Mouse (Mus musculus) embryo, embryonic 11.5 days (tissue): ENCODE measurements around the gene Pml.

Experiments
- DNase-seq: peaks from one replicate; pipeline ENCODE4 v3.0.0-alpha.2; 2012; ENCODE audit warnings: low read depth, low spot score

The Pml gene

DNA sequence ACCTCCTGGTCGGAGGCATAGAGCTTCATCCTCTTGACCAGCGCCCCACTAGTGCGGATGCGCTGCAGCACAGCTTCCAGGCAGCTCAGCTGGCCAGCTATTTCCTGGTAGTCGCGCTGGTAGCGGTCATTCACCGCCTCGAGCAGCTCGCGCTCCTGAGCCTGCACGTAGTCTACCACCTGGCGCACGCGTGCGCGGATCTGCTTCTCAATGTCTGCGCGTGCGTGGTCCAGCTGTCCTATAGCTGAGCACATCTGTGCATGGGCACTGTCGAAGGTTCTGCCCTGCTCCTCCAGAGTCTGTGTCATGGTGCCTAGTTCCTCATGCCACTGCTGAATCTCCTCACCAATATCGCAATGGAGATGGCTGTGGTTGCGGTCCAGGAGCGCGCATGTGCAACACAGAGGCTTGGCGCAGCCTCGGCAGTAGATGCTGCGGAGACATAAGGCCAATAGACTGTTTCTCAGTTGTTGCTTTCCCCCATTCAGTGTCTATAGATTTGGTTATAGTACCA, 15.0 kb downstream of the Pml start:
- DNase-seq, result no peak

- no peak for DNase-seq
Measured at GRCm38 (mm10) chr9:58232374-58232773, 17.2 kb downstream of the Pml start.

DNA sequence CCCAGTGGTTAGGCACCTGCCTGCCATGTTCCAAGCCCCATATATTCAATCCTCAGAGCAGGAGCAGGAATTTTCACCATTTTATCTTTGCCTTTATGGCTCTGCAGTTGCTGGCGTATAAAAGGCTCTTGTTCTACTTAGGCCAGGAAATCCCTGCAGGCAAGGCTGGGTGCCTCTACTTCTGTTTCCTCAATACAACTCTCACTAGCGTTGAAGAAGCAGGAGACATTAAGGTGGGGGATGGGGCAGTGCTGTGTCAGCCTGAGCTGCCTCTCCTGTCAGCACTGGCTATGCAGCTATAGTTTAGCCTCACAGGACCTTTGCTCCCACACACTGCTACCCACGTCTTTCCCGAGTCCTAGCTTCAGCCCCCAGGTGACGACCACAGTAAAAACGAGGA, 17.8 kb downstream of the Pml start:
- no peak for DNase-seq

DNA sequence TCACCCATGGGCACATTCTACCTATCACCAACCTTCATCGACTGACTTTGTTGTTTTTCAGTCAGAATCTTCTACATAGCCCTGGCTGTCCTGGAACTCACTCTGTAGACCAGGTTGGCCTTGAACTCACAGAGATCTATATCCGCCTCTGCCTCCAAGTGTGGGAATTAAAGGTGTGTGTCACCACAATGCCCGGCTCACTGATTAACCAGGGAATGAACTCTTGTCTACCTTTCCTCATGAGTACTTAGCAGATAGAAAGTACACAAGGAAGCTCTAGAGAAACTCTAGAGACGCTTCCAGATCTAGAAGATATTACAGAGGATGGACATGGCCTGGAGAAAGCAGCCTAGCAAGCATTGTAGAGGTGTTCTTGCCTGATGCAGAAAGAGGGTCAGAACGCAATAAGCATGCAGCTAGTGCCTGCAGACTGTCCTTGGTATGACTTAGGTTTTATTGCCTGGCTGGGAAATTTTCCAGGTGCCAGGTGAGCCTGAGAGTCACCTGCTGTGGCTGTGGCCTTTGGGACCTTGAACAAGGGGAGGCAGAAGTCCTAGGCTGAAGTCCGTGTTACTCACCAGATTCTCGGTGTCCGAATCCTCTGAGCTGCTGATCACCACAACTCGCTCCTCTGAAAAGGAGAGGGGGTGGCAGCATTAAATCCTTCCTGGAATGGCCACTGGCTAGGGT, 20.7 kb downstream of the Pml start:
- no peak for DNase-seq

GRCm38 (mm10) chr9:58225915-58226913, 23.4 kb downstream of the Pml start:
- DNase-seq, result no peak

DNA sequence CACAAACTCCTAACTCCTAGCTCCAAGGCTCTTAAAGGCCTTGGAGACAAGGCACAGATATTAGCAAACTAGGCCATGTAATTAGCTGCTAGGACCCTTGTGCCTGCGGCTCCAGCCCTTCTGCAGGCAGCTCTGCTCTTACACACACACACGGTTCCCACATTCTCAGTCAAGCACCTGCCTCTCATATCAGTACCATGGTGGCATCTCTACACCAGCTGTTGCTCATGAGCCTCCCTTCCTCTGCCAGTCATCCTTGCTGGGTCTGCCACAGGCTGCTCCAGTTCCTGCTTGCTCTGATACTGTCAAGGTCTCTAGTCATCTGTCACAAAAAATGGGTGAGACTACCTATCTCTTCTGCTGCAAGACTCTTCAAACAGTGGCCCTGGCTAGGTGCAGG, 25.2 kb downstream of the Pml start:
- DNase-seq, result no peak

DNA sequence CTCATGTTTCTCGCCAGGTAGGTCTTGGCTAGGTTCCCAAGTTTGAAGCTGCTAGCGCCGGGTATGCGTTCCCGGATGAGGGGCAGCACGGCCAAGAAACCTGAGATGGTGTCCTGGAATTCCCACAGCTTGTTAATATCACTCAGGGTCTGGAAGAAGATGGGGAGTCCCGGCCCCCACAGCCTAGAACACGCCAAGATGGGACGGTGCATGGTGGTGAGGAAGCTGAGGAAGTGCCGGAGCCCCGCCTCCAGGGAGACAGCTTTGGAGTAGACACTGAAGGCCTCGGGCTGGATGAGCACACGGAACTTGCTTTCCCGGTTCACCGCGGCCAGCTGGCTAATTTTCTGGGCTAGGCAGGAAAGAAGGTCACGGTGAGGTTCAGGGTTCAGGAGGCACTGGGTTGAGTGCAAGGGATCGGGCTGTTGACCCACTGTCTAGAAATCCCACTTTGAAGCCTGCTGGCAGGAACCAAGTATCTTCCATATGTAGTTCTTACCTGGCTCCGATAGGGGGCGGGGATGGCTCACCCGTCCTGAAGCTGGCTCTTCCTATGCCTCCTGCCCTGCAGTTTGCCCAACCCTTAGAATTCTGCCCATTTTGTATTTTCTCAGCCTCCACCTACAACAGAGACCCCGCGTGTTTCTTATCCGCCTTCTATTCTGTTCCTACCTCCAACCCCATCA, 29.2 kb downstream of the Pml start:
- no peak for DNase-seq

- no peak for DNase-seq
Measured at GRCm38 (mm10) chr9:58218539-58218938, 31.0 kb downstream of the Pml start.

DNA sequence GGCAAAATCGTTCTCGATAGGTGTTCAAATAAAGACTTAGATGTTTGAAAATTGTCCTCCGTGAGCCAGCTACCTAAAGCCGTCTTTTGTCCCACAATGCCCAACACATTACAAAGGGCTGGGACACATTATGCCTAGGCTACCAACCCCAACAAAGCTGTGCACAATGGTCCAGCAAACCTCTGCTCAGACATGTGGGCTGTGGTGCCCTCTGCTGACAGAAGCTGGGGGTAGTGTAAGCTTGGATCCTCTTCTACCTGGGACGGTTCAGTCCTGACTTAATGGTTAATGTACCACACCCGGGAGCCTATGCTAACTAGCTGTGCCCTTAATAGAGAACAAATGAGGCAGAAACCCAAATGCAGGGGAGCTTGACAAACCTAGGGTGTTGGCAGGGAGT, 33.2 kb downstream of the Pml start:
- DNase-seq, result no peak

DNA sequence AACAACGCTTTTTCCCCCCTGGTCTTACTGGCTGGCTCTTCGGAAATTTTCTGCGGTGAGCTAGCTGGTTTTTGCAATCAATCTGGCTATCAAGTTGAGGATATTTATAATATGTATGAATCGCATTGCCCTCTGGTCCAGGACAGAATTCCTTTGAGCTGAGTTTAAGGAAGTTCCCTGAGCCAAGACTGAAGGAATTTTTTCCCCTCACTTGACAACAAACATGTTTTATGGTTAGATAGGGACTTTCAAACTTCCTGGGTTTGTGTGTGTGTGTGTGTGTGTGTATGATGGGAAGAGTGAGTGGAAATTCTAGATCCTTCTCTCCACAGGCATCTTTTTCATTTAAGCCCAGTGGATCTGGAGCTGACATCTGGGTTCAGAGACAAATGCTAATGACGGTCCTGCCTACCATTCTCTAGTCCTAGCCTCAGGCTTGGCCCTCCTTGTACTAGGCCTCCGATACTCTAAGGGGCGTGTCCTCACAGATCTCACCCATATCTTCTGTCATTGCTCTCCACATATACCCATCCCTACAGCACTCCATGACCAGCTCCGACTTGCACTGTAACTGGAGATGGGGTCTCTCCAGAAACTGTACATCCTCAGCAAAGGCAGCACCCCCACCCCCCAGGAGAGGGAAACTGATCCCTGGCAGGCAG, 34.9 kb downstream of the Pml start:
- no peak for DNase-seq

- DNase-seq, result no peak
Measured at GRCm38 (mm10) chr9:58213865-58214264, 35.7 kb downstream of the Pml start.

GRCm38 (mm10) chr9:58213377-58213776, 36.2 kb downstream of the Pml start:
- DNase-seq, result no peak

GRCm38 (mm10) chr9:58210304-58210627, 39.3 kb downstream of the Pml start:
- no peak for DNase-seq

- no peak for DNase-seq
Measured at GRCm38 (mm10) chr9:58209462-58210303, 39.9 kb downstream of the Pml start.

DNA sequence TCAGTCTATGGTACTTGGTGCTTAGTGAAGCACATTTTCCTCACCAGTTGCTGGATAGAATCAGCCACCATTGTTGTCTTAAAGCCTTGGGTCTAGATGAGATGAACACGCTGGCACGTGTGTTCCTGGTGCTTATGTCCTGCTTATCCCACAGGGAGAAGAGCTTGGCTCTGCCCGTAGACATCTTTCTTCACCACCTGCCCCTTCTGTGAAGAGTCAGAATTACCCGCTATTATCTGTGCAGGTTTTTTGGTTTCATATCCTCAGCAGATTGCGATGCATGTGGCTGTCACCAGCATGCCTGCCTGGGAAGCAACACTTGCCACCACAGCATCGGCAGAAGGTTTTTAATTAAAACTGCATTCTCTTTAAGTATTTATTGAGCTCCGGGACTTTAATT, 43.6 kb downstream of the Pml start:
- DNase-seq, result no peak

DNA sequence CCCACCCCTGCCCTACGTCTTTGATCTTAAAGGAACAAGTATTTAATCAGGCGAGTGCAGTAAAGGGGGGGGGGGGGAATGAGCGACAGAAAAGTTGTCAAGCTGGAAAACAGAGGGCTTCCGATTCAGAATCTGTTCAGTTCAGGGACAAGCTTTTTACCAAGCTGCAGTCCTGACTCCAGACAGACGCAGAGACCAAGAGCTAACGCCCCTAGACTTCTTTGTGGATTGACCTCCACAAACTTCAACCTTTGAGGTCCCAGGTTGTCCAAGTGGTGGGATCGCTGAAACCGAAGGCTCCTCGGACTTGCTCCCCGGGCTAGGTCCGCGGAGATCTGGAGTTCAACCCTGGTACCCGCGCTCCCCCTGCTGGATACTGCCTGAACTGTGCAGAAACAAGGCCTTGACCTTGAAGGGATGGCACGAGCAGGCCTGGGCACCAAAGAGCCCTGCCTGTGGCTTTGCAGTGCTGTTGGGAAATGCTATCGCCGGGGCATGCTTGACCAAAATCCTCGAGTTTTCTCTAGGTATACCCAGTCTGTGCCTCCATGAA, 45.1 kb downstream of the Pml start:
- peak; percentile 85 for DNase-seq

- DNase-seq, result peak; percentile 64
Measured at GRCm38 (mm10) chr9:58203516-58204447, 45.8 kb downstream of the Pml start, which contains the start of the genes Islr and Islr2. TSS of gene Islr (minus strand) at chr9:58204306. TSS of gene Islr2 (minus strand) at chr9:58204319.

GRCm38 (mm10) chr9:58202676-58203453, 46.7 kb downstream of the Pml start:
- DNase-seq, result no peak
